Mouse (Mus musculus): ENCODE data around the gene Lactbl1.

The Lactbl1 gene

GRCm38 (mm10) chr4:136622388-136622787 lies at the start of gene Lactbl1:
TSS of gene Lactbl1 (plus strand) at chr4:136622621.
- DNase-seq: no peak

GRCm38 (mm10) chr4:136581885-136582284 lies 40.5 kb upstream of the Lactbl1 start:
- no peak for DNase-seq

GRCm38 (mm10) chr4:136587221-136587827 lies 35.1 kb upstream of the Lactbl1 start:
- no peak for DNase-seq

GRCm38 (mm10) chr4:136588003-136588402 lies 34.4 kb upstream of the Lactbl1 start:
- DNase-seq: no peak

GRCm38 (mm10) chr4:136592111-136592510 lies 30.3 kb upstream of the Lactbl1 start:
- DNase-seq: no peak

GRCm38 (mm10) chr4:136594006-136594405 lies 28.4 kb upstream of the Lactbl1 start:
- DNase-seq: no peak

GRCm38 (mm10) chr4:136595221-136595620 lies 27.2 kb upstream of the Lactbl1 start:
- no peak for DNase-seq

GRCm38 (mm10) chr4:136598268-136598876 lies 24.0 kb upstream of the Lactbl1 start:
- DNase-seq: no peak

- no peak for DNase-seq
Observed at GRCm38 (mm10) chr4:136599869-136600268, 22.6 kb upstream of the Lactbl1 start.

GRCm38 (mm10) chr4:136600536-136600935 lies 21.9 kb upstream of the Lactbl1 start:
- DNase-seq: no peak

GRCm38 (mm10) chr4:136601476-136601875 lies 20.9 kb upstream of the Lactbl1 start:
- peak; percentile 77 for DNase-seq

- DNase-seq: peak; percentile 29
Observed at GRCm38 (mm10) chr4:136602018-136602554, 20.3 kb upstream of the Lactbl1 start.

GRCm38 (mm10) chr4:136602568-136602967 lies 19.9 kb upstream of the Lactbl1 start, which contains the start of gene Kdm1a:
TSS of gene Kdm1a (minus strand) at chr4:136602723.
- DNase-seq: peak; percentile 97

GRCm38 (mm10) chr4:136605756-136606485 lies 16.5 kb upstream of the Lactbl1 start:
- no peak for DNase-seq

GRCm38 (mm10) chr4:136610387-136610856 lies 12.0 kb upstream of the Lactbl1 start, which contains the start of gene Tex46:
TSS of gene Tex46 (plus strand) at chr4:136610437.
- DNase-seq: no peak

- DNase-seq: no peak
Observed at GRCm38 (mm10) chr4:136613657-136614056, 8.8 kb upstream of the Lactbl1 start.

GRCm38 (mm10) chr4:136621336-136621735 lies 1.1 kb upstream of the Lactbl1 start:
- no peak for DNase-seq

- DNase-seq: no peak
Observed at GRCm38 (mm10) chr4:136621956-136622355, 465 bp upstream of the Lactbl1 start.

- DNase-seq: no peak
Observed at GRCm38 (mm10) chr4:136626590-136626989, 4.2 kb downstream of the Lactbl1 start.

- peak; percentile 75 for DNase-seq
Observed at GRCm38 (mm10) chr4:136631237-136631994, 9.0 kb downstream of the Lactbl1 start.

GRCm38 (mm10) chr4:136635995-136636394 lies 13.6 kb downstream of the Lactbl1 start:
- DNase-seq: no peak

GRCm38 (mm10) chr4:136636511-136636910 lies 14.1 kb downstream of the Lactbl1 start:
- no peak for DNase-seq

Measured in right cerebral cortex, postnatal 14 days (tissue).